Mouse (Mus musculus) thymus, postnatal 4 days (tissue): ENCODE results near the gene Mast4.

Source experiments
- DNase-seq: peaks from one replicate; pipeline ENCODE4 v3.0.0; 2021

Mast4 gene

DNA sequence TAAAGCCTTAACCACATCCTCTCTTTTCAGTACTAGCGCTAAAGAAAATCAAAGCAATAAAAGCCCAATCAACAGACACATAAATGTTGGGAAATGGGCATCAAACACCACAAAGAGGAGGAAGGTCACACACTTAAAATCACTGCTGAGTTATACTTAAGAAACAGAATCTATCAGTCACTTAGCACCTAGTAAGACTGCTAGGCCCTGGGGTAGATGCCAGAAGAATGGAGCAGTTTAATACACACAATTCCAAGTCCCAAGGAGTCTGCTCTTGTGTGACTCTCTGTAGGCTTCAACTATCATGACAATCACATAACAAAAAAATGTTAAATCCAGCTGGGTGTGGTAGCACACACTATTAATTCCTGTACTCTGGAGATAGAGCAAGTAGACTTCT lies 483.0 kb downstream of the Mast4 start:
- DNase-seq = no peak

DNA sequence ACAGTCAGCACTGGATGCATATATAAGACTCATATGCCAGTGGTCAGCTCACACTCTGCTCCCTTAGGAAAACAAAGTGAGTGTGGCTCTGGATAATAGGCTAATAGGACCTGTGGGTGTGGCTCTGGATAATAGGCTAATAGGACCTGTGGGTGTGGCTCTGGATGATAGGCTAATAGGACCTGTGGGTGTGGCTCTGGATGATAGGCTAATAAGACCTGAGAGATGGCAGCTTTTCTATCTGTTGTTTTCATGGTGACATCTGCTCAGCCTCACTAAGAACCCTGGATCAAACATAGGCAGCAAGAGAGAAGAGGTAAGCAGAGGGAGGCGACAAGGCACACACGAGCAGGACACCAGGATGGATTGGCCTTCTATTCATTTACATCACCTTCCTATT lies 483.7 kb downstream of the Mast4 start:
- no peak for DNase-seq

DNA sequence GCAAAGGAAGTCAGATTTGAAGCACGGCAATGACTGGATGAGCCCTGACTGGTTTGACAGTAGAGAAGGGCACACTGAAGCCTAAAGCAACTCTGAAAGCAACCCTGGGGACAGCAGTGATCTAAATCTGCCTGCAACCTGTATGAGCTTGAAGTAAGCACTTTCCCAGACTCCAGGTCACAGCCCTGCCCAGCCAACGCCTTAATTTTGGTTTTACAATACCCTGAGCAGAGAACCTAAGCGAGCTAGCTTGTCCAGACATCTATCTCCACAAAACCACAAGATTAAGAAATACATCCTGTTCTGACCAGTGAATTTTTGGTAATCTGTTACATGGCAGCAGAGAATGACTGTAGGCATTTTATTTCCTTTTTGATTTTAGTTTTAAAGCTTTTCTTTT lies 485.2 kb downstream of the Mast4 start:
- no peak for DNase-seq

DNA sequence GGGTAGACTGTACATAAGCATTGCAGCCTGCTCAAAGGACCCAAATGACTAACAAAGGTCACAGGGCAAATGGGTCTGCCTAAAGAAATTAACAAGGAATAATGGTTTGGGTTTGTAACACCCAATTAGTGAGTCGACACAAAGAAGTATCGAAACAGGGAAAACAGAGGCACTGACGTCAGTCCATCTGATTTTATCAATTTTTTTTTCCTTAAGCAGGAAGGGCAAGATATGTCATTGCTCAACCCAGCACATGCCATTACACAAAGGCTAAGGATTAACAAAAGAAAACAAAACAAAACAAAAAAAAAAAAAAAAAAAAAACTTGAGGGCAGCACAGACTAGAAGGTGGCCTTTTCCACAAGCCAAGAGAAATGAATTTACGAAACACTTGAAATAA lies 487.8 kb downstream of the Mast4 start:
- DNase-seq = no peak

DNA sequence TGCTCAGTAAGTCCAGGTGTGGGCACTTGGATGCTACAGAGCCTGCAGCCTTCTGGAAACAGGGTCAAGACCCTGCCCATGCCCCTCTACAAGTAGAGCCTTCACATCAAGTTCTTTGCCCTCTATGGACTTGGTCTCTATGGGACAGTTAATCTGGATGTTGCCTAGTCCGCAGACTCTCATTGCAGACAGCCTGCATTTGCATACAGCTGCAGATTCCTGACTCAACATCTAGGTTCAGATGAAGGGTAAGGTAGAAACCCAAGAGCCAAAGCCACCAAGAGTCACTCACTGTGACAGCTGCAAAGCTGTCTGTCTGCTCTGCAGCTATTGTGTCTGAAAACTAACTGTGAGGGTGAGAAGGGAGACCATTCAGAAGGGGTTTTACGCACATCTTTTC lies 491.6 kb downstream of the Mast4 start:
- no peak for DNase-seq

DNA sequence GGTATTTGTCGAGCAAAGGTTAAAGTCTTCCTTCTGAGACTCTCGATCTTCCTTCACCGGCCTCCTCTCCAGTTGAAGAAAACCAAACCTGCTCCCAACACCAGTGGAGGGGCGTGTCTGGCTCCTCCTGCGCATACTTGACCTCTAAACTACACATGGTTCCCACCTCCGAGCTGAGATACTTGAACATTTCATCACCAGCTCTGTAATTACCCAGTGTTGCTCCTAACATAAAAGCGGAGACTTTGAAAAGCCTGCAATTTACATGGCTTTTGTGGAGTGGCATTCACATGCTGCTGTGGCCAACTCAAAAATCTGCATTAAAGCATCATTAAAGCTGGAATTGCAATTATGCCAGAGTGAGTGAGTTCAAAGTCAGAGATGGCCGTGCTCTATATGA lies 492.1 kb downstream of the Mast4 start:
- DNase-seq = no peak

DNA sequence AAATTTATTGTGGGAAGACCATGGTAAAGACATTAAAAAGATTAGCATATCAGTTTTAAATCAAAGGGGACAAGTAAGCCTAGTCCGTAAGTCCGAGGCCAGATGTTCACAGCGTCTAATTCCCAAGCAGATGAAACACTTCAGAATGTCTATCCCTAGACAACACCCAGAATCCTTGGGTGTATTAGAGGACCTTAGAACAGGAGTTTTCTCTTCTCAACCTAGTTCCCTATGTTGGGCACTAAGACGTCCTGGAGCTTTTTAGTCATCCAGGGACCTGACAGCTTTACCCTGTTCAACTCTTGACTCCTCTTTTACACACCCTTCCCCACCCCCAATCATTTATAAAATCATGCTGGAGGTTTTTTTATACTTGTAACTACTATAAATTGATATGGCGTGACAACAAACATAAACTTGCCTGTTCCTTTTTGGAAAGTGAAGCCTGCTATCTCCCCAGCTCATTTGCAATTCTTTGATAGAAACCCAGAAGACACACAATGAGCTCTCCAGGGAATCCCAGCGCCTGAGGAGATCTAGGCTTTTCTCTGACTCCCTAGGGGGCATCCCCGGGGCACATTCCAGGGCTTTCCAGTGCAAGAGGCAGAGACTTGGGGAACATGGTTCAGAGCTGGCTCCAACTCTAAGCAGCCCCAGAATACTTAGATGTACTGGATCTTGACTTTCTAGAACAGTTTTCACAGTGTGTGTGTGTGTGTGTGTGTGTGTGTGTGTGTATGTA lies 494.4 kb downstream of the Mast4 start:
- no peak for DNase-seq

DNA sequence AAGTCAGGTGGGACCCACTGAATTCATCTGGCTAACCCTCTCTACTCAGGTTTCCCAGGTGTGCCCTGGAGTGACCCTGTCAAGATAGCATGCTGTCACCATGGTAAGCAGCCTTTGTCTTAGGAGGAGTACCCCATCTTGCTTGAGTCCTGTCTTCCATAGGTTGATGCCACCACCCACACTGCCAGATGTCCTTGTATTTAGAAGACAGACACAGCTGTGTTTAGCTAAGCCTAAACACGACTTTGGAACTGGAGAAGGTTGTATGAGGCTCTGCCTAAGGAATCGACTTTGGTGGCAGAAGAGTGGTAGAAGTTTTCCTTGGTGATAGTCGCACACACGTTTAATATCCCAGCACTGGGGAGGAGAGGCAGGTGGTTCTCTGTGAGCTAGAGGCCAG lies 496.9 kb downstream of the Mast4 start:
- no peak for DNase-seq

DNA sequence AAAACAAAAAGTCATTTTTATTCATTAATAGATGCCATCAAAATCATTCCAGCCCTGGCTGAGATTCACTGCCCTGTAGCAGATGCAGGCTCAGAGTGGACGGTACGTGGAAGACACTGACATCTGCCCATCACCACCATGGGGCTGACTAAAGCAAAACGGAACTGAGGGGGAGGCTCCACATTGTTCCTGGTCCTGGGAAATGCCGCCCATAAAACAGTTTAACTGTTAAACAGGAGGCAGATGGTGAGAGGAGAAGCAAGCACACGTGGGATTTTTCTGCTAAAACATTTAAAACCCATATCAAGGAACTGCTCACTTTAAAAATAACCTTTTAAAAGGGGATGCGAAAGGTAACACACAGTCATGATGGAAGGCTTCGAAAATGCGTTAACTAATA lies 499.0 kb downstream of the Mast4 start:
- no peak for DNase-seq

DNA sequence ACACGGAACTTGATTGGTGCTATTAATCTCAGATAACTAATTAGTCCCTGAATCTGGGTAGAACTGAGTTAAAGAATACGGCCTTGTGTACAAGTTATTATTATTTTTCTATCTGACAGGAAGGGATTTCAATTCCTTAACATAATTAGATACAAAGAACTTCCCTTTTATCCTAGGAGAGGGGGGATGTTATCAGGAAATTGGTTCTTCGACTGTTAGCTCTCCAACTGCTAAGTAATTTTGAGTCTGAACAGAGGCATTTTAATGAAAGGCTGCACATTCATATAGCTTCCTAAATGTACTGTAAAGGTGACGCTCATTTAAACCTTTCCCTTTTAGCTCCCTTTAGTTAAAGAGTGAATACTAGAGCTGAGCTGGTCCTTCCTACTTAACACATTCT lies 516.0 kb downstream of the Mast4 start:
- no peak for DNase-seq

DNA sequence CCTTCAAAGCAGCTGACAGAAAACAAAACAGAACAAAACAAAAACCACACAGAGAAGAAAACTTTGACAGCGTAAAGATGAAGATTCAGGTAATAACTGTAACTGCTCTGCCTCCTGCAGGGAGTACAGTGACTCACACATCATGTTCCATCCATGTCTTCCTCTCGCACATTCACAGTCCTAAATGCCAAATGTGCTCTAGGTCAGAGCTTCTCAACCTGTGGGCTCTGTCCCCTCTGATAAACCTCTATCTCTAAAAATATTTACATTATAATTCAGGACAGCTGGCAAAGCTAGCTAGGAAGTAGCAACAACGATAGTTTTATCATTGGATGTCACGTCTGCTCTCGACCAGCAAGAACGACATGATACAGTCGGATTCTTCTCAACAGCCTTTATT lies 517.6 kb downstream of the Mast4 start:
- DNase-seq = no peak

DNA sequence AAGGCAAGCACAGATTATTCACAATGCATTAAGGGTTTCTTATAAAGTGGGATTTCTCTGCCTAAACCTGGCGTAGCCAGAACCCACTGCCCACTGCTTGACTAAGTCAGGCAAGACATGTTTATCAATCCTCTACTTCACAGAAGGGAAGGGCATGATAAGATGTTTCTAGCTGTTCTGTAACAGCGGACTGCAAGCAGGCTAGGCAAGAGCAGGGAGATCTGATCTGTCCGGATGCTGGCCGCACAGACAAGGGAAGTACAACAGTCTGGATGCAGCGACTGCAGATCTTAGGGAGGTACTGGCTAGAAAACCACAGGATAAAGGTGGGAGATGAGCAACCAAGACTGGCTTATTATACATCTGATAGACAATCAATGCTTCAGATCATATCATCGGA lies 519.1 kb downstream of the Mast4 start:
- DNase-seq = no peak

DNA sequence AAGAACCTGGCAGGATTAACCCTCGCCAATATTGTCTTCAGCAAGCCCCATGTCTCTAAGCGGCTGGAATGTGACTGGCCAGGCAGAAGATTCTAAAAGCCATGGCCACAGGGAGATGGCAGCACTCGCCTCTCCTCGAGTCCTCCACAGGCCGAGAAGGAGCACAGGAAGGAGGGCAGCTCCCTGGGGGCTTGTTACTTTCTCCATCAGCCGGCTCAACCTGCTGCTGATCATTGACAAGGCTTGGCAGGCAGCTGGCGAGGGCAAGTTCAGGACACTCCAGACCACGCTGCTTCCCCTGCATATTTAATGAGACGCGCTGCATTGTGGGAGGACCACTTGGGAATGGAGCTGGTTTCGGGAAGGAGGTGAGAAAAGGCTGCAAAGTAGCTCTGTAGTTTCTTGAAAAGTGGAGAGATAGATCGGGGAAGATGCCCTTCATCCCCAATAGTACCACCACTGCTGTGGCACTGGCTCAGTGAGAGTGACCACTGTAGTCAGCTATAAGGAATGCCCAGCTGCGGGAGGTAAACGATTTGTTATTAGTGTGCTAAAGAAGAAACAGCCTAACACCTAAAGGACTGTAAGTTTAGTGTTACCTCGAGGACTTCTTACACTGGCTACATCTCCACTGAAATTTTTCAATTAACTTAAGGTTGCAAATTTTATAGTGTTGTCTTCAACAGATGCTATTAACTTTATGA lies 523.0 kb downstream of the Mast4 start:
- DNase-seq = no peak

DNA sequence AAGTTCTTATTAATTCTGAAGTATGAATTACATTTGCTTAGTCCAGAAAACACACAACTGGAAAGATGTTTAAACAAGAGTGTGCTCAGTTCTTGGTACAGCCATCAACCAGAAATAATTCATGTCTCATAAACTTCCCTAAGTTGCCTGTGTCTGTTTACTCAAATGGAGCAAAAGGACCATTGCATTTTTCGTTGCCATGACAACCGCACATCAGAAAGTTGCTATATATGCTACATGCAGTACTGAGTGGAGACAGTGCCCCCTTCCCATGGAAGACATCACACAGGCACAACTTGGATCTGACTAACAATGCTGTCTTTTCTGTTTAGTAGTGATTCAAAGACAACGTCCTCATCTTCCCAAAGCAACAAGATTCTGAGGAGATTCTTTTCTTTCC lies 527.6 kb downstream of the Mast4 start:
- no peak for DNase-seq

DNA sequence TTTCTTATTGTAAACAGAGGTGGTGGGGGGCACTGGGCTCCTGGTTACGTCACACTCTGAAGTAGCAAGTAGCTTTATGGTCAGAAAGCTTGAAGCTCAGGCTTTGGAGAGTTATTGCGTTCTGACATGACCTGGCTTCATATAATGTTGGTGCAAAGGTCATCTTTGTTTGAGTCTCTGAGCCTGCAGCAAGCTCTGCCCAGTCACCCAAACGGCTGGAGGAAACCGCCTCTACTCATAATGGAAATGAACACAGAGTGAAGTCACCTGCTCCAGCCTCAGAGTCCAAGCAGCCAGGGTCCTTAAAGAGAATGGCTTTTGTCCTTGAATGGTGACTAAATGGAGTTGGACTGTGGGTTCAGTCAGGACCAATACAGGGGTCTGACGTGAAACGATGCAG lies 529.1 kb downstream of the Mast4 start:
- no peak for DNase-seq

DNA sequence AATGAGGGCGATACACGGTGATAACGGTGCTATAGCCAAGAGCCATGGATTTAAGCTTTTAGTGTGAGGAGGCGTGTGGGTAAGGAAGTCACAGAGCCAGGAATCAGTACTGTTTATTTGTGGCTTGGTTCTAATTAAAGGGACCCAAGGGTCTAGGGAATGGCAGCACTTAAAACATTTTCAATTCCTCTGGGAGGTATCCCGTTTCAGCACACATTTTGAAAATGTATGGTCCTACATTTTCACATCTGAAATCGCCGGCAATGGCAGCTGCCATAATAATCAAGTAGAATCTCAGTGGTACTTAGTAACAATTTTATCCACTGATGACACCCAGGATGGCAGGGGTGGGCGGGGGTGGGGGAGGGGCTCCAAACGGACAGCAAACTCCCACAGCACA lies 531.1 kb downstream of the Mast4 start:
- no peak for DNase-seq

DNA sequence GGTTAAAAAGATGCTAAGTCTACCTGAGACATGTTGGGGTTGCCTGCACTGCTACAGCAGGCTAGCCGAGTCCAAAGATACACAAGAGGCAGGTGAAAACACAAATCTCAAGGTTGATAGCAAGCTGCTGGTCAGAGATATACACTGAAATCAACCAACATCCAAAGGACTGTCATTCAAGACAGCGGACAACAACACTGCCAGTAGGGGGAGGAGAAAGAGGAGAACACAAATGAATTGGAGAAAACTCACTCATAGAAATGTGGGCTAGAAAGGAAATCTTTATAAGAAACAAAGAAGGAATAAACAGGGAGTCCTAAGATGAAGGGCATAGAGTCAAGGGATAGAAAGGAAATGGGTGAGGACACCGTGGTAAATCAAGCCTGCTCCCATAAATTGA lies 542.1 kb downstream of the Mast4 start:
- no peak for DNase-seq

DNA sequence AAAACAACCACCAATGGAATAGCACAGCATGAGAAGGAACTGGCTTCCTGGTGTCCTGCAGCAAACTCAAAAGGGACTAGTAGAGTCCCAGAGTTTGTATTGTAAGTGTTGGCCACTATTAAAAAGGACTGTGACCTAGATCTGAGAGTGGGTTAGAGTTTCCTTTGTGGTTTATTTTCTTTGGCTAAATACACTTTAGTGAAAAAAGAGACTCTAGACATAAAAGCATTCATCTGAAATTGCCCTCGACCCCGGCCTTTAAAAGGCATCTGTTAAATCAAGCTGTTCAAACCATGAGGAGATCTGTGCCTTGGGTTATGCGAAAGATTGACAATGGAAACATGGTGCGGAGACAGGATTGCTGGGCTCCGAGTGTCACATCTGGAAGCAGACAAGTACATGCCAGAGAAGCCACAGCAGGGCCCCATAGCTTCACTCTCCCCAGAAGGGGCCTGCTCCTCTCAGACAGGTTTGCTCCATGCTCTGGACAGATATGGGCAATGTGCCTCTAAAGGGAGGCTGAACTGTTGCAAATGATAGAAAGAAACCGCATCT lies 543.6 kb downstream of the Mast4 start:
- DNase-seq = no peak

DNA sequence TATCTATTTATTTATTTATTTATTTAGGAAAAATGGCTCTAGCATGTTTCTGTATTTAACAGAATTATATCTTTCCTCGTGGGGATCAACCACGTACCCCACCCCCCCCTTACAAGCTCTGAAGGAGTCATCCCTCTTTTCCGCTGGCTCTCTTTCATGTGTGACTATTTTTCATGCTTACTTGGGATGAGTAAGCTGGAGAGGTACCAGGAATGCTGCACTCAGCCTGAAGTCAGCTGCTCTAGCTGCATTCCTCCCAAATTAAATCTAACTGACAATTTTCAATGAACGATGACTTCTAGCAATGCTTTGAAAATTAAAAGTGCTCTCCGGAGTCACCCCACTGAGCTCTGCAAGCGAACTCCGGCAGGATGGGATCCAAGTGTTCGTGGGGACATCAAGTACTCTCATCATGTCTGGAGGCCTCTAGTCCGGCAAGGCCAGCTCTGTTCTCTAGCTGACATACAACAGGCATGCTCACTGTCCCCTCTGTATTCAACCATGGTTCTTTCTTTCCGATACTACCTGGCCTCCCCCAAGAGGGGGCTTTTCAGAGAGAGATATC lies 547.5 kb downstream of the Mast4 start:
- DNase-seq = no peak

DNA sequence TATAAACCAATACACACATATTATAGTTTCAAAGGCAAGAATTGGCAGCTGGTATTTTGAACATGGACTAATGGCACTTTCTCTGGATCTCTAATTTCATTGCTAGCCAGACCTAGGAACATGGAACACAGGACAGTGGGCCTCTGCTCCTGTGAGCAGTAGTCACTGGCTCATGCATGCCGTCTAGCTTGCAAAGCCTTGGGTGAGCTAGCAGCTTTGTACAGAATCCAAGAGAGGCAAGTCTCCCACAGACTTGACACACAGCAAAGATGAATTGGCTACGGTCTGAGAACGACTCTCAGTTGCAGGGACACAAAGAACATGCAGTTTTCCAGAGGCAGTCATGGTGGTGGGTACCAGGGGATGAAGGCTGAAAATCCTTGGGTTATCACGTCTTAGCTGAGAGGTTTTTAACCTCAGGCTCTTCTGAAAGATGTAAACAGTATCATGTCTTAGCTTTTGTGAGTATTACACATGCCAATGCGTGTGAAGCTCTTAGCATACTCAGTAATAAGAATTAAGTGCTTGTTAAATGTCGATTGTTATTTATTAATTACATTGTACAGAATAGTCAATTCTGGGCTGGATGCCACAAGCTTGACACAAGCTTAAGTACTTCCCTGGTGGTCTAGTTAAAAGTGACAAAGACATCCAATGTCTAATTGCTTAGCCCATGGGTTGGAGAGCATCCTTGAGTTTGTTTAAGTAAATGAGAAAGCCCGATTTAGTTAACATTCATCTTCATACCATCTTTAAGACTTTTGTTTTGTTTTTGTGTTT lies 550.6 kb downstream of the Mast4 start:
- DNase-seq = no peak

DNA sequence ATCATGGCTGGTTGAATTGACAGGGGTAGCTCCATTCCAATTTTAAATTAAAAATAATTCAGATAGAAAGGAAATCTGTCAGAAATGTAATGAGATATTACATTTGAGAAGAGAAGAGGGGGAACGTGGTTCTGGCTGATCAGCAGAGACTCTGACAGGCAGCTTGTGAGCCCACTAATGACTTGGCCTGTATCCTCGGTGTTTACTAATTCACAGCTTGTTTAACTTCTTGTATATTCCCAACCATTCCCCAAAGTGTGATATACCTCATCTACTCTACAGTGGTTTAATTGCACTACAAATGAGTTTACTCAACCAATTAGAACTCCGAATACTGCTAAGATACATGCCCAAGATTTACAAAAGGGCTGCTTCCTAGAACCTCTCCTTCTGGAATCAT lies 555.0 kb downstream of the Mast4 start:
- no peak for DNase-seq

DNA sequence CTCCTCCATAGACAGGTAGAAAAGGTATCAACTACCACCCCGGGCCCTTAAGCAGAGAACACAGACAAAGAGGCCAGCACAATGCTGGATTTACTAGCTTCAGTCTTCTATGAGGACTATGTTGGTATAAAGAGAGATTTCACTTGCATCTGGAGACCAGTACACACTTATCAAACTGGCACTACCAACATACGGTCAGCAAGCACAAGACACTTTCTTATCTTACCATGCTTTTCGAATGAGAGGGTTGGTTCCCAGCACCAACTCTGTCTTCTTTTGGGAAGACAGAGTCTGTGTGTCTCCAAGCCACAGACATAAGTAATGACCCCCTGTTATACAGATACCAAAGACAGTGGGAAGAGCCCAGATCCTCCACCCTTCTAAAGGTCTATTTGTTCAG lies 555.4 kb downstream of the Mast4 start:
- no peak for DNase-seq

DNA sequence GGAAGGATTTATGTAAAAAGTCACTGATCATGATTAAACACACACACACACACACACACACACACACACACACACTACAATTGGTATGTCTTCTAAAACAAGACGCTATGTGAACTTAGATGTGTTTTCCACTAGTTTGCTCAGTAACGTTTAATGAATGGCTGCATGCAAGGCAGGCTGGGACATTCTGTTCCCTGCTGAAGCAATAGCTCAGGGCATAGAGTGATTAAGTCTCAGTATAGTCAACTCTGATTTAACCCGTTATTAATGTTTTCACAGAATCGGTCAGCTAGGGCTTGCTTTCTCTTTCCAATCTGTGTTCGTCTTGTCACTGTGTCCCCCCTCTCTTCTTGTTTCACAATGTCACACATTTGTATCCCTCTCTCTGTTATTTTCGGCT lies 558.8 kb downstream of the Mast4 start:
- no peak for DNase-seq

DNA sequence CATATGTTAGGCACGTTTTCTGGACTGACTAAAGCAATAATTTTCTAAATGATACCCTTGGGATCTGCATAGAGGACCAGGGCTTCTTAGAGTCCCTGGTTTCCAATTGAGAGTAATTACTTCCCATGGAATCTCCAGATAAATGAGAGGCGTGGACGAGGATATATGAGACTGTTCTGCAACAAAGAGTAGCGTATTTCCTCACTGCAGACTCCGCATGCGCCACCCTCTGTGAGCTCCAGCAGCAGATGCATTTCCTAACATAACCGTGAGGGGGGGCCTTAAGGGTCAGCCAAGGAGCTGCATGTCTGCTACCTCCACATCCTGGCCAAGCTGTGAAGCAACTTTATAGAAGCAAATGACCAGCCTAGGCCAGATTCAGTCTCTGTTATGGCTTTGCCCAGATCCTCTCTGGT lies 559.5 kb downstream of the Mast4 start:
- no peak for DNase-seq
